Mouse (Mus musculus) stomach, embryonic 14.5 days (tissue): ENCODE measurements around the gene Pappa. TPM values are rescaled to one million over a fixed set of nuclear protein-coding genes. Genes with fewer than 3 reads are reported as not detected.
A peak's percentile ranks its signal among the peaks of the same experiment; 100 is the strongest.

Experiments
- ATAC-seq: fragments of 200-750 bp; cut with Nextera tagmentation; 2 replicates; pipeline ENCODE4 v1.8.0; 2017; ENCODE audit warnings: low read depth, moderate TSS enrichment; ENCODE audit not compliant: insufficient number of reproducible peaks, insufficient read depth, low FRiP score
- H3K27ac ChIP-seq: fragments of 300-500 bp; sonication (generic); 2 replicates; pipeline ENCODE4 v1.5.1; 2014; ENCODE audit warnings: mild to moderate bottlenecking, low read length, moderate library complexity, mixed read lengths
- H3K27me3 ChIP-seq: fragments of 300-500 bp; sonication (generic); 2 replicates; pipeline ENCODE4 v1.6.1; 2014; ENCODE audit warnings: low read length, control low read depth, mixed read lengths; ENCODE audit not compliant: control insufficient read depth, insufficient read depth
- H3K36me3 ChIP-seq: fragments of 300-500 bp; sonication (generic); 2 replicates; pipeline ENCODE4 v1.6.1; 2014; ENCODE audit warnings: mild to moderate bottlenecking, control low read depth, low read length, moderate library complexity, mixed read lengths; ENCODE audit not compliant: control insufficient read depth, insufficient read depth
- H3K4me1 ChIP-seq: fragments of 300-500 bp; sonication (generic); 2 replicates; pipeline ENCODE4 v1.6.1; 2014; ENCODE audit warnings: low read length, control low read depth, mixed read lengths; ENCODE audit not compliant: control insufficient read depth, insufficient read depth
- H3K4me2 ChIP-seq: fragments of 300-500 bp; sonication (generic); replicated peaks from 2 replicates; pipeline ENCODE4 v1.6.1; 2014; ENCODE audit warnings: low read depth, low read length, control low read depth
- H3K4me3 ChIP-seq: fragments of 300-500 bp; sonication (generic); 2 replicates; pipeline ENCODE4 v1.5.1; 2014; ENCODE audit warnings: low read depth, low read length, control low read depth
- H3K9ac ChIP-seq: fragments of 300-500 bp; sonication (generic); replicated peaks from 2 replicates; pipeline ENCODE4 v1.6.1; 2014; ENCODE audit warnings: low read depth, mild to moderate bottlenecking, control low read depth, low read length, moderate library complexity, mixed read lengths
- H3K9me3 ChIP-seq: fragments of 300-500 bp; sonication (generic); 2 replicates; pipeline ENCODE4 v1.6.1; 2016; ENCODE audit warnings: low read depth, low read length, control low read depth; ENCODE audit not compliant: control insufficient read depth
- WGBS: fragments of 180-500 bp; shearing (Covaris S2); extraction: QIAGEN DNeasy Blood & Tissue Kit; methylation state at CpG from one replicate; pipeline ENCODE4 v1.1.7; 2014; 5-methylcytosine and 5-hydroxymethylcytosine counted together
- polyA plus RNA-seq: library from polyadenylated mRNA; unstranded; fragments of >200 nt; fragmentation: Nextera tagmentation; extraction: Ambion mirVana; gene quantifications from 2 replicates; pipeline ENCODE4 v1.2.1, GENCODE M21; 2014

Pappa gene
- polyA plus RNA-seq, result 1.3 TPM in 2 replicates

- Histone ChIP-seq H3K9me3 (no peaks in the 10 kb centered on the region), H3K36me3 (no peaks in the 10 kb centered on the region), H3K9ac (peak within 1 kb of the TSS; percentile 42; the same call in 1 of the 2 replicates), H3K4me3 (peak within 1 kb of the TSS; percentile 48), H3K4me1 (no peaks in the 10 kb centered on the region), H3K27me3 (no peaks in the 10 kb centered on the region), H3K27ac (peak within 1 kb of the TSS; percentile 33; the same call in 1 of the 2 replicates), H3K4me2 (peak within 1 kb of the TSS; percentile 94)
- under 1% methylated on average over 15 of the region's 16 CpGs for WGBS
- no peak for ATAC-seq
Observed at GRCm38 (mm10) chr4:65123741-65124224, at the start of gene Pappa. Gene Pappa (plus strand): TSS chr4:65124174.

DNA sequence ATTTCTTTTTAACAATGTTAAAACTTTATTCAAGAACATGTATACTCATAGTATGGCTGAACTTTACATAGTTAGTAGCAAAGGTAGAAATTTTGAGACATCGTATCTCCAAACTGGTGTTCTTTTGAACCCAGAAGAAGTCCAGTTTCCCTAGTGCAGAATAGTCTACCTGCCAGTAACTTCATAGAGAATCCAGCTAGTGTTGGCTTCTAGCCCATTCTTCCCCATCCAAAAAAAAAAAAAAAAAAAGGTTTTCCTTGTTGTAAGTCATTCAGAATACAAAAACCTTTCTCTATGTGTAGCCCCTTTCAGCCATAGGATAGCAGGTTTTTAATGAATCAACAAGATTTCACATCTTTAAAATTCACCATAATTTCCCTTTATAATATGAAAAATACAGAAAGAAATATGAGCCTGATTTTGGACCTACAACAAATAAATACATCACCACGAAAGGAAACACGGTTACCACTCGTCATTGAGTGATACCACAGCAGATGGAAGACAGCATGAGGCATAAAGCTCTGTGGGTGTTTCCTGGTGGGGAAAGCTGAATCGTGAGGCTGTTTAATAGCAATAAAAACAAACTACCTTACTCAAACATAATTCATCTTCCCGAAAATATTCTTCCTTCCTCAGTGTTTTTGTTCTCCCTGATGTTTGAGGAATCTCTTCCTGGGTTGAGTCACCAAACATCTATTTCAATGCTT lies 45.9 kb upstream of the Pappa start:
- Histone ChIP-seq H3K36me3 (no peaks in the 10 kb centered on the region), H3K9me3 (no peaks in the 10 kb centered on the region), H3K27ac (no peak overlapping the region), H3K9ac (no peak overlapping the region), H3K4me2 (no peak overlapping the region), H3K4me3 (no peak overlapping the region), H3K4me1 (no peaks in the 10 kb centered on the region), H3K27me3 (no peaks in the 10 kb centered on the region)
- no peak for ATAC-seq
- WGBS, result 82% methylated on average over 6 of the region's 6 CpGs

GRCm38 (mm10) chr4:65086864-65087263 lies 37.1 kb upstream of the Pappa start:
- ATAC-seq, result no peak
- H3K9me3 ChIP-seq, result no peaks in the 10 kb centered on the region
- no peaks in the 10 kb centered on the region for H3K4me1 ChIP-seq

GRCm38 (mm10) chr4:65087592-65087991 lies 36.4 kb upstream of the Pappa start:
- WGBS, result 84% methylated on average over 5 of the region's 5 CpGs
- Histone ChIP-seq H3K36me3 (no peaks in the 10 kb centered on the region), H3K9me3 (no peaks in the 10 kb centered on the region), H3K27ac (no peak overlapping the region), H3K27me3 (no peaks in the 10 kb centered on the region), H3K9ac (no peak overlapping the region), H3K4me2 (no peak overlapping the region), H3K4me3 (no peak overlapping the region), H3K4me1 (no peaks in the 10 kb centered on the region)
- ATAC-seq, result no peak

More at GRCm38 (mm10) chr4:65086864-65087263, 37.1 kb upstream of the Pappa start:
- no peak overlapping the region for H3K4me2 ChIP-seq
- WGBS, result 83% methylated on average over 1 of the region's 1 CpGs
- H3K36me3 ChIP-seq, result no peaks in the 10 kb centered on the region
- H3K9ac ChIP-seq, result no peak overlapping the region
- H3K4me3 ChIP-seq, result no peak overlapping the region
- no peaks in the 10 kb centered on the region for H3K27me3 ChIP-seq
- no peak overlapping the region for H3K27ac ChIP-seq

DNA sequence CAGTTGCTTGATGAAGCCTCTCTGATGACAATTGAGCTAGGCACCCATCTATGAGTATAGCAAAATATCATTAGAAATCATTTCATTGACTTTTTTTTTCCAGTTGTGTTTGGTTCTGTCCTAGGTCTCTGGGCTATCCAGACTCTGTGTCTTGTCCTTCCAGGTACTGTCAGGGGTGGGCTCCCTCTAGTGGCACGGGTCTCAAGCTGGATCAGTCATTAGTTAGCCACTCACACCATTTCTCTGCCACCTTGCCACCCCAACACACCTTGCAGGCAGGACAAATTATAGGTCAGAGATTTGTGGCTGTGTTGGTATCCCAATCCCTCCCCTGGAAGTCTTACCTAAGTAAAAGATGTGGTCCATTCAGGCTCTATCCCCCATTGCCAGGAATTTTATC lies 31.8 kb upstream of the Pappa start:
- Histone ChIP-seq H3K27me3 (no peaks in the 10 kb centered on the region), H3K9me3 (no peaks in the 10 kb centered on the region), H3K36me3 (no peaks in the 10 kb centered on the region), H3K4me2 (no peak overlapping the region), H3K4me1 (no peaks in the 10 kb centered on the region), H3K4me3 (no peak overlapping the region), H3K9ac (no peak overlapping the region), H3K27ac (no peak overlapping the region)
- 18% methylated on average over 1 of the region's 1 CpGs for WGBS
- no peak for ATAC-seq

DNA sequence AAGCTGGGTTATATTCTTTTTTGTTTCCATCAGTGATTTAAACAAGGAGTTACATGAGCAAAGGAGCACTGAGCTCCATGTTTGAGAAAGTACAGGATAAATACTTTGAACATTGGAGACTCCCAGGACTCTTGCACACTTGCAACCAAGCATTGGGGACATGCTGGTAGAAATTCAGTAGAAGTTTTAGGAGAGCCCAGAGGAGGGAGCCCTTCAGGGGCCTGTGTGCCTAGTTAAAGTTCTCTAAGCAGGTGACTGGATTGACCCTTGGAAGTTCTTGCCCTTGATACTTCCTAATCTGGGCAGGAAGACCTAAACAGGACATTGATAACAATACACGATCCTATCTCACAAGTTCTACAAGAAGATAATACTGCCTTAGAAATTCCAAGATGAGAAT lies 3.6 kb upstream of the Pappa start:
- Histone ChIP-seq H3K9me3 (no peaks in the 10 kb centered on the region), H3K27me3 (no peaks in the 10 kb centered on the region), H3K4me3 (no peak overlapping the region), H3K4me1 (no peaks in the 10 kb centered on the region), H3K4me2 (no peak overlapping the region), H3K36me3 (no peaks in the 10 kb centered on the region), H3K27ac (no peak overlapping the region), H3K9ac (no peak overlapping the region)
- WGBS, result 71% methylated on average over 1 of the region's 1 CpGs
- ATAC-seq, result no peak

- Histone ChIP-seq H3K4me3 (no peak overlapping the region), H3K4me1 (no peaks in the 10 kb centered on the region), H3K36me3 (no peaks in the 10 kb centered on the region), H3K9me3 (no peaks in the 10 kb centered on the region), H3K27me3 (no peaks in the 10 kb centered on the region), H3K27ac (no peak overlapping the region), H3K4me2 (no peak overlapping the region; the same call in 1 of the 2 replicates), H3K9ac (no peak overlapping the region)
- ATAC-seq, result no peak
- WGBS, result 0% methylated on average over 2 of the region's 2 CpGs
Observed at GRCm38 (mm10) chr4:65122841-65123240, 1.1 kb upstream of the Pappa start.

- peak; percentile 29; the same call in 1 of the 2 replicates for ATAC-seq
- 1% methylated on average over 74 of the region's 80 CpGs for WGBS
- peak overlapping the region; percentile 94 for H3K4me2 ChIP-seq
- peak overlapping the region; percentile 48 for H3K4me3 ChIP-seq
- H3K4me1 ChIP-seq, result no peaks in the 10 kb centered on the region
- no peaks in the 10 kb centered on the region for H3K36me3 ChIP-seq
- H3K9me3 ChIP-seq, result no peaks in the 10 kb centered on the region
- H3K9ac ChIP-seq, result peak overlapping the region; percentile 42; the same call in 1 of the 2 replicates
- peak overlapping the region; percentile 33; the same call in 1 of the 2 replicates for H3K27ac ChIP-seq
- no peaks in the 10 kb centered on the region for H3K27me3 ChIP-seq
Observed at GRCm38 (mm10) chr4:65124369-65125151, 586 bp downstream of the Pappa start.
